Mouse (Mus musculus) liver, embryonic 13.5 days (tissue): Measurements from ENCODE around the gene Trdn. TPM values are rescaled to one million over a fixed set of nuclear protein-coding genes. Genes with fewer than 3 reads are reported as not detected.

Source experiments
- ATAC-seq: fragments of 200-750 bp; cut with Nextera tagmentation; 2 replicates; pipeline ENCODE4 v1.8.0; 2017; ENCODE audit warnings: low read depth, mild to moderate bottlenecking, moderate number of reproducible peaks, moderate library complexity
- DNase-seq: peaks from one replicate; pipeline ENCODE4 v3.0.0; 2022
- H3K27ac ChIP-seq: fragments of 300-500 bp; sonication (generic); 2 replicates; pipeline ENCODE4 v1.5.1; 2015; ENCODE audit warnings: moderate library complexity, mild to moderate bottlenecking, inconsistent platforms
- H3K27me3 ChIP-seq: fragments of 300-500 bp; sonication (generic); 2 replicates; pipeline ENCODE4 v1.6.1; 2015; ENCODE audit warnings: mild to moderate bottlenecking, inconsistent platforms
- H3K36me3 ChIP-seq: fragments of 300-500 bp; sonication (generic); 2 replicates; pipeline ENCODE4 v1.6.1; 2015; ENCODE audit warnings: mild to moderate bottlenecking, inconsistent platforms
- H3K4me1 ChIP-seq: fragments of 300-500 bp; sonication (generic); replicated peaks from 2 replicates; pipeline ENCODE4 v1.6.1; 2015; ENCODE audit warnings: inconsistent platforms
- H3K4me2 ChIP-seq: fragments of 300-500 bp; sonication (generic); 2 replicates; pipeline ENCODE4 v1.6.1; 2015; ENCODE audit warnings: inconsistent platforms, mild to moderate bottlenecking, moderate library complexity
- H3K4me3 ChIP-seq: fragments of 300-500 bp; sonication (generic); replicated peaks from 2 replicates; pipeline ENCODE4 v1.5.1; 2015; ENCODE audit warnings: mild to moderate bottlenecking, inconsistent platforms
- H3K9ac ChIP-seq: fragments of 300-500 bp; sonication (generic); 2 replicates; pipeline ENCODE4 v1.6.1; 2015; ENCODE audit warnings: mild to moderate bottlenecking, inconsistent platforms
- H3K9me3 ChIP-seq: fragments of 300-500 bp; sonication (generic); replicated peaks from 2 replicates; pipeline ENCODE4 v1.6.1; 2016; ENCODE audit warnings: inconsistent platforms
- WGBS: fragments of 180-500 bp; shearing (Covaris S2); methylation state at CpG from one replicate; pipeline ENCODE4 v1.1.7; 2015; ENCODE audit not compliant: insufficient replicate concordance; 5-methylcytosine and 5-hydroxymethylcytosine counted together
- polyA plus RNA-seq: library from polyadenylated mRNA; unstranded; fragments of >200 nt; fragmentation: Nextera tagmentation; extraction: Ambion mirVana; gene quantifications from 2 replicates; pipeline ENCODE4 v1.2.1, GENCODE M21; 2015

The Trdn gene
- polyA plus RNA-seq = 0.20 and 0.58 TPM in 2 replicates

DNA sequence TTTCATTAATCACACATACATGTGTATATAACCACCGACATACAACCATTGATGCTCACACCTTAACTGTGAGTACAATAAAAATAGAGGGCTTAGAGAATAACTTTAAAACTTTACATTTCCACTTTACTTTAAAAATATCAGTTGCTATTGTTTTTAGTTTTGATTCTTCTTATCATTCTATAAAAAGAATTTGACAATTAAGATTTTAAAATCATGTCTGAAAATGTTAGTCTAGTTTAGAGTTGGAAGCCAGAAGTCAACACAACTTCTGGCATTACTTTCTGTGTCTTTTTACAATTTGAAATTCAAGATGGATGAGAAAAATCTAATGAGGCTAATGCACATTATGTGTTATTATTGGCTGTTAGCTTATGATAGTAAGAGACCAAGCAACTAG is at the start of gene Trdn:
Gene Trdn, plus strand, starts transcription at position 301 of the 400 bp plus-strand sequence.
- no peak for ATAC-seq
- no peak within 1 kb of the TSS for H3K27ac ChIP-seq
- H3K9me3 ChIP-seq = no peaks in the 10 kb centered on the region
- H3K4me3 ChIP-seq = no peak within 1 kb of the TSS
- no peaks in the 10 kb centered on the region for H3K4me1 ChIP-seq
- no peak within 1 kb of the TSS for H3K9ac ChIP-seq
- H3K36me3 ChIP-seq = no peaks in the 10 kb centered on the region
- DNase-seq = no peak
- no peaks in the 10 kb centered on the region for H3K27me3 ChIP-seq
- WGBS = 42% methylated on average over 1 of the region's 1 CpGs
- no peak within 1 kb of the TSS for H3K4me2 ChIP-seq

GRCm38 (mm10) chr10:33060771-33061170 is 19.6 kb upstream of the Trdn start:
- H3K27ac ChIP-seq = no peak overlapping the region
- no peaks in the 10 kb centered on the region for H3K27me3 ChIP-seq
- WGBS = 35% methylated on average over 1 of the region's 1 CpGs
- no peak overlapping the region for H3K9ac ChIP-seq
- no peaks in the 10 kb centered on the region for H3K4me1 ChIP-seq
- ATAC-seq (no peak), DNase-seq (no peak)
- H3K36me3 ChIP-seq = no peaks in the 10 kb centered on the region
- H3K4me2 ChIP-seq = no peak overlapping the region
- H3K9me3 ChIP-seq = no peaks in the 10 kb centered on the region
- no peak overlapping the region for H3K4me3 ChIP-seq

- DNase-seq (no peak), ATAC-seq (no peak)
- no peak overlapping the region for H3K4me2 ChIP-seq
- H3K4me3 ChIP-seq = no peak overlapping the region
- H3K9me3 ChIP-seq = no peaks in the 10 kb centered on the region
- no peaks in the 10 kb centered on the region for H3K4me1 ChIP-seq
- H3K27ac ChIP-seq = no peak overlapping the region
- no peaks in the 10 kb centered on the region for H3K36me3 ChIP-seq
- WGBS = 60% methylated on average over 1 of the region's 1 CpGs
- H3K27me3 ChIP-seq = no peaks in the 10 kb centered on the region
- H3K9ac ChIP-seq = no peak overlapping the region
These were observed 14.8 kb upstream of the Trdn start for GRCm38 (mm10) chr10:33065566-33065965.

GRCm38 (mm10) chr10:33073126-33073525 is 7.2 kb upstream of the Trdn start:
- no peak overlapping the region for H3K27ac ChIP-seq
- H3K4me2 ChIP-seq = no peak overlapping the region
- H3K4me3 ChIP-seq = no peak overlapping the region
- no peaks in the 10 kb centered on the region for H3K36me3 ChIP-seq
- ATAC-seq = no peak
- H3K27me3 ChIP-seq = no peaks in the 10 kb centered on the region
- H3K4me1 ChIP-seq = no peaks in the 10 kb centered on the region
- 59% methylated on average over 3 of the region's 3 CpGs for WGBS
- no peak overlapping the region for H3K9ac ChIP-seq
- no peak for DNase-seq
- no peaks in the 10 kb centered on the region for H3K9me3 ChIP-seq

DNA sequence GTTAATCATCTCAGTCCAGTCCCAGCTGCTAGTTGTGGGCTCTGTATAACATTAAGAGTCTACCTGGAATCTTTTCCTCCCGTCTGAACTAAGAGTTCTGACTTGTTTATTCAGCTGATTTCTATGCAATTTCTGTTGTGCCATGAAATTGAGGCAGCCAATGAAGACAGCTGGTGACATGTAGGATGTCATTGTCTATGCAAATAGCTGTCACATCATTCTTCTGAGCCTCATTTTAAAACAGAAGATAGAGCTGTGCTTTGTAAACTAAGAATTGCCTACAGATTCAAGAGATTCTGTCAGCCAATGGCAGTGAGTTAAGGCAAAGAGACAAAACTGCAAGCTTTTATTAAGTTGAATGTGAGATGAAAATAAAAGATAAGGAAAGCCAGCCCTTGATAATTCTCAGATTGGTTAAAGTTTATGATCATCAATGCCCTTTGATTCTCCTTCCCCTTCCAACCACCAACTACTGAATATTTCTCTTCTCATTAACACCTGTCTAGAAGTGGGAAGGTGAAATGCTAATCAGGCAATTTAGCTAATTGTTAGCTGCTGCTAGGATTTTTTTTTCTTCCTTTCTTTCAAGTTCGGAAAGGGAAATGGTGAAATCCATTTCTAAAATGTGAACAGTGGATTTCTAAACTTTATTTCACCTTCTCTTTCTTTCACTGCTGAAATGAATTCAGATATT is 1.9 kb downstream of the Trdn start:
- H3K4me1 ChIP-seq = no peaks in the 10 kb centered on the region
- no peak for DNase-seq
- no peak overlapping the region for H3K4me3 ChIP-seq
- WGBS = 32% methylated on average over 2 of the region's 2 CpGs
- H3K9ac ChIP-seq = no peak overlapping the region
- no peak overlapping the region for H3K27ac ChIP-seq
- H3K9me3 ChIP-seq = no peaks in the 10 kb centered on the region
- no peaks in the 10 kb centered on the region for H3K36me3 ChIP-seq
- no peak overlapping the region for H3K4me2 ChIP-seq
- no peak for ATAC-seq
- no peaks in the 10 kb centered on the region for H3K27me3 ChIP-seq

DNA sequence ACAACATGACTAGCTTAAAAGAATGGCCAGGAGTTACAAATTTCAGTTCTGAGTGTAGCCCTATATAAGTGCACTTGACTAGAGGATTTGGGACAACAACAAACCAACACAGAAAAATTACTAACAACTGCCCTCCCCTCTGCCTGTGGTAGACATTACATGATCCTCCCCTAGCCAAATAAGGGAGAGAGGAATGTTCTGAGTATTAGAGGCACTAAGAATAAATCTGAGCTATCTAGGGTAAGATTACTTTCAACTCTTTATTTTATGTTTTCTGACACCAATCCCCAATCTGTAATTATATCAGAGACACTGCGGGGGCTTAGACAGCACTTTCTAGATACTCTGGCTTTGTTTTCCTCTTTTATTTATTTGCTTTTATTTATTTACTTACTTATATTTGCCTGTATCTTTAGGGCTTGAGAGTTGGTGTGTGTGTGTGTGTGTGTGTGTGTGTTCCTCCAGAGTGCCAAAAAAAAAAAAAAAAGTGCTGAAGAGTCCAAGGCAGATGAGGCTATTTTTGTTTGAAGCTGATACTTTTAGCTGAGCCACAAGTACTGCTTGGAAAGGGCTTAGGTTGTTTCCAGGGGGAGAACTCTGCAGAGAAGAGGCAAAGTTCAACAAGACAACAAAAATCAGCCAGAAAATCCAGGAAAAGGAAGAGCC is 2.7 kb downstream of the Trdn start:
- Histone ChIP-seq H3K27me3 (no peaks in the 10 kb centered on the region), H3K9me3 (no peaks in the 10 kb centered on the region), H3K36me3 (no peaks in the 10 kb centered on the region), H3K9ac (no peak overlapping the region), H3K4me3 (no peak overlapping the region), H3K4me2 (no peak overlapping the region), H3K4me1 (no peaks in the 10 kb centered on the region), H3K27ac (no peak overlapping the region)
- ATAC-seq = no peak
- no peak for DNase-seq
- WGBS = 76% methylated on average over 1 of the region's 1 CpGs

DNA sequence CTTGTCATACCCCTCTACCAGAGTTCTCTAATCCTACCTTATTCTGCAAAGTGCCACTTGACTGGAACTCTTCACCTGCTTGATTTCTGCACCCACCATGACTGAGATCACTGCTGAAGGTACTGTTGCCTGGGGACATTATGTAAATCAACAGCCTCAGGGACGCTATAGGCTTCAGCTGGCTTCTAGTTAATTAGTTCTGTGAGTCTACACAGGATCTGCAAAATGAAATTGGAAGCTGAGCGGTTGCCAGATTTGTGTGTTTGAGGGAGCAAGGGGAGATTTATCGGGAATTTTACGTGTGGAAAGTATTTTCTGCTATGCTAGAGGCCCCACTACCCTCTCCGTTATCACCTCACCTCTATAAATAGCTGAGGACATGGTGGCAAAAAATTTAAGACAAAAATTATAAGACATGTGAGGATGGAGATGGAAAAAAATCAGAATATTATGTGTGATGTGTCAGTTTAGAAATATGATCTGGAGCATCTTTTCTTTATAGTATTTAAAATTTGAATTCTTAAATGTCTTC is 3.3 kb downstream of the Trdn start:
- Histone ChIP-seq H3K4me1 (no peaks in the 10 kb centered on the region), H3K36me3 (no peaks in the 10 kb centered on the region), H3K4me3 (no peak overlapping the region), H3K4me2 (no peak overlapping the region), H3K27me3 (no peaks in the 10 kb centered on the region), H3K9me3 (no peaks in the 10 kb centered on the region), H3K9ac (no peak overlapping the region), H3K27ac (no peak overlapping the region)
- 52% methylated on average over 5 of the region's 5 CpGs for WGBS
- no peak for ATAC-seq
- DNase-seq = no peak

- no peak for ATAC-seq
- H3K9ac ChIP-seq = no peak overlapping the region
- no peak overlapping the region for H3K4me3 ChIP-seq
- no peaks in the 10 kb centered on the region for H3K9me3 ChIP-seq
- no peaks in the 10 kb centered on the region for H3K27me3 ChIP-seq
- no peak overlapping the region for H3K27ac ChIP-seq
- H3K4me1 ChIP-seq = no peaks in the 10 kb centered on the region
- no peak overlapping the region for H3K4me2 ChIP-seq
- DNase-seq = no peak
- H3K36me3 ChIP-seq = no peaks in the 10 kb centered on the region
These were observed 8.0 kb downstream of the Trdn start for GRCm38 (mm10) chr10:33088403-33088802.

- DNase-seq (no peak), ATAC-seq (no peak)
- H3K4me2 ChIP-seq = no peak overlapping the region
- no peaks in the 10 kb centered on the region for H3K36me3 ChIP-seq
- WGBS = 39% methylated on average over 1 of the region's 1 CpGs
- H3K27ac ChIP-seq = no peak overlapping the region
- H3K27me3 ChIP-seq = no peaks in the 10 kb centered on the region
- H3K4me1 ChIP-seq = no peaks in the 10 kb centered on the region
- H3K9ac ChIP-seq = no peak overlapping the region
- no peaks in the 10 kb centered on the region for H3K9me3 ChIP-seq
- H3K4me3 ChIP-seq = no peak overlapping the region
These were observed 12.0 kb downstream of the Trdn start for GRCm38 (mm10) chr10:33092400-33092799.

DNA sequence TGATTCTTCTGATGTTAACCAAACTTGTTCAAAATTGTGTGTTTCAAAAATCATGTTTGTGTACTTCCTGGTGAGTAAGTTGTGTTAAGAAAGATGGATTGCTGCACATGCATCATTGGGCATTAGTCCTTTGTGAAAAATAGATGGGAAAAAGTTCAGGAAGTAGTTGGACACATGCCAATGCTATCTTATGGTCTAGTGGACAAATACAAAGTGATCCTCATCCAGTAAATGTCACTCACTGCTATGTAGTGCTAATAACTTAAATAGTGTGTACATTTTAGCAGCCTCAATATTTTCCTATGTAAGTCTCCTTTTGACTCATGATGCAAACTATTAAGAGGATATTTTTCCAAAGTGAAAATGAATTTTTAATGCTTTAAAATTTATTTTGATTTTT is 27.6 kb downstream of the Trdn start:
- no peak overlapping the region for H3K4me2 ChIP-seq
- DNase-seq (no peak), ATAC-seq (no peak)
- no peak overlapping the region for H3K27ac ChIP-seq
- H3K4me1 ChIP-seq = no peaks in the 10 kb centered on the region
- H3K4me3 ChIP-seq = no peak overlapping the region
- no peaks in the 10 kb centered on the region for H3K36me3 ChIP-seq
- H3K9ac ChIP-seq = no peak overlapping the region
- H3K9me3 ChIP-seq = no peaks in the 10 kb centered on the region
- no peaks in the 10 kb centered on the region for H3K27me3 ChIP-seq

GRCm38 (mm10) chr10:33123028-33123427 is 42.7 kb downstream of the Trdn start:
- Histone ChIP-seq H3K4me3 (no peak overlapping the region), H3K9ac (no peak overlapping the region), H3K36me3 (no peaks in the 10 kb centered on the region), H3K27me3 (no peaks in the 10 kb centered on the region), H3K9me3 (no peaks in the 10 kb centered on the region), H3K27ac (no peak overlapping the region), H3K4me2 (no peak overlapping the region), H3K4me1 (no peaks in the 10 kb centered on the region)
- ATAC-seq = no peak
- DNase-seq = no peak

- Histone ChIP-seq H3K9ac (no peak overlapping the region), H3K27me3 (no peaks in the 10 kb centered on the region), H3K4me1 (no peaks in the 10 kb centered on the region), H3K4me3 (no peak overlapping the region), H3K36me3 (no peaks in the 10 kb centered on the region), H3K4me2 (no peak overlapping the region), H3K27ac (no peak overlapping the region), H3K9me3 (no peaks in the 10 kb centered on the region)
- 46% methylated on average over 1 of the region's 1 CpGs for WGBS
- ATAC-seq = no peak
- no peak for DNase-seq
These were observed 64.6 kb downstream of the Trdn start for GRCm38 (mm10) chr10:33144911-33145310.
